Mouse (Mus musculus) adrenal gland, postnatal 36 days (tissue): Measurements from ENCODE around the gene Il27ra. TPM values are rescaled to one million over a fixed set of nuclear protein-coding genes. Genes with fewer than 3 reads are reported as not detected.

Source experiments
- DNase-seq, 2 experiments: peaks; one replicate each; pipeline ENCODE4 v3.0.0; 2021; ENCODE audit warnings: mixed read lengths in 1 of 2
- total RNA-seq, 2 experiments: library from RNA; stranded (reverse); gene quantifications; 2 replicates each; pipeline ENCODE4 v1.2.3; 2021

The Il27ra gene
- total RNA-seq, 2 experiments from 2014 or later: 2.0 to 2.2 TPM

- DNase-seq: no peak
Observed at GRCm38 (mm10) chr8:84065457-84066072, 23.2 kb upstream of the Il27ra start.

GRCm38 (mm10) chr8:84065037-84065436, 22.6 kb upstream of the Il27ra start, which contains the start of gene Gm10643:
Gm10643 (minus strand) TSS chr8:84065137.
- no peak for DNase-seq

GRCm38 (mm10) chr8:84063861-84064610, 21.6 kb upstream of the Il27ra start:
- no peak for DNase-seq

GRCm38 (mm10) chr8:84060245-84060644, 17.9 kb upstream of the Il27ra start:
- DNase-seq: no peak

GRCm38 (mm10) chr8:84059226-84059625, 16.8 kb upstream of the Il27ra start:
- no peak for DNase-seq

GRCm38 (mm10) chr8:84057827-84058226, 15.4 kb upstream of the Il27ra start:
- no peak for DNase-seq

- DNase-seq: no peak
Observed at GRCm38 (mm10) chr8:84053229-84053628, 10.8 kb upstream of the Il27ra start.

- no peak for DNase-seq
Observed at GRCm38 (mm10) chr8:84052746-84053145, 10.4 kb upstream of the Il27ra start.

- DNase-seq: no peak
Observed at GRCm38 (mm10) chr8:84048171-84048570, 5.8 kb upstream of the Il27ra start.

GRCm38 (mm10) chr8:84046505-84046904, 4.1 kb upstream of the Il27ra start:
- no peak for DNase-seq

- DNase-seq: no peak
Observed at GRCm38 (mm10) chr8:84044900-84045299, 2.5 kb upstream of the Il27ra start, which contains the start of gene Rln3. Rln3 (minus strand) TSS chr8:84045000.

GRCm38 (mm10) chr8:84044103-84044502, 1.7 kb upstream of the Il27ra start:
- DNase-seq: no peak

GRCm38 (mm10) chr8:84042948-84043342, 556 bp upstream of the Il27ra start:
- DNase-seq: no peak

- DNase-seq: peak; percentile 75 to 79
Observed at GRCm38 (mm10) chr8:84039050-84039449, 3.3 kb downstream of the Il27ra start.

GRCm38 (mm10) chr8:84038015-84038414, 4.4 kb downstream of the Il27ra start:
- DNase-seq: peak; percentile 71 to 76

- peak; percentile 39 to 45 for DNase-seq
Observed at GRCm38 (mm10) chr8:84032777-84033176, 9.6 kb downstream of the Il27ra start.

GRCm38 (mm10) chr8:84029272-84029671, 13.1 kb downstream of the Il27ra start:
- DNase-seq: no peak

- no peak for DNase-seq
Observed at GRCm38 (mm10) chr8:84027449-84027848, 14.9 kb downstream of the Il27ra start.

- peak; percentile 69 to 81 for DNase-seq
Observed at GRCm38 (mm10) chr8:84025863-84026262, 16.5 kb downstream of the Il27ra start.

GRCm38 (mm10) chr8:84024171-84024570, 18.2 kb downstream of the Il27ra start:
- peak; percentile 64 to 72 for DNase-seq

GRCm38 (mm10) chr8:84023631-84024030, 18.8 kb downstream of the Il27ra start:
- no peak for DNase-seq

- DNase-seq: no peak
Observed at GRCm38 (mm10) chr8:84023085-84023484, 19.3 kb downstream of the Il27ra start.

- DNase-seq: no peak
Observed at GRCm38 (mm10) chr8:84021569-84021968, 20.8 kb downstream of the Il27ra start.

- no peak for DNase-seq
Observed at GRCm38 (mm10) chr8:84021096-84021495, 21.3 kb downstream of the Il27ra start, which contains the start of gene Palm3. Palm3 (plus strand) TSS chr8:84021471.
